Mouse (Mus musculus): ENCODE measurements at regions not wholly inside any gene's neighbourhood (a gene's known extent, or its start where the extent isn't known, plus 50 kb on each side); places are given as distances from the start of the nearest gene placed in this dataset.

- ATAC-seq (ENCODE audit: insufficient read depth), result no peak
- 78% methylated on average over 2 of the region's 2 CpGs for WGBS
- DNase-seq, result no peak
- H3K9ac ChIP-seq, result no peak overlapping the region
- H3K27me3 ChIP-seq (ENCODE audit: insufficient read depth, low read length), result no peaks in the 10 kb centered on the region
- TF ChIP-seq CTCF (IDR thresholded peaks at IDR 0.05; ENCODE audit: low read depth), result no peak
- H3K4me3 ChIP-seq (ENCODE audit: low read depth, low read length), result no peak overlapping the region
- no peaks in the 10 kb centered on the region for H3K36me3 ChIP-seq (ENCODE audit: insufficient read depth)
- H3K4me1 ChIP-seq (ENCODE audit: insufficient read depth), result no peaks in the 10 kb centered on the region
- no peak overlapping the region for H3K27ac ChIP-seq (ENCODE audit: low read depth)
- H3K9me3 ChIP-seq (ENCODE audit: low read depth, low read length), result no peaks in the 10 kb centered on the region
- no peak overlapping the region for H3K4me2 ChIP-seq
Measured at GRCm38 (mm10) chr3:49282679-49283078, 474.4 kb downstream of the Pcdh18 start.

GRCm38 (mm10) chr3:49278356-49278755, 478.8 kb downstream of the Pcdh18 start:
- Histone ChIP-seq H3K4me2 (no peak overlapping the region), H3K27me3 (ENCODE audit: insufficient read depth, low read length) (no peaks in the 10 kb centered on the region), H3K4me3 (ENCODE audit: low read depth, low read length) (no peak overlapping the region), H3K27ac (ENCODE audit: low read depth) (no peak overlapping the region), H3K4me1 (ENCODE audit: insufficient read depth) (no peaks in the 10 kb centered on the region), H3K9ac (no peak overlapping the region), H3K9me3 (ENCODE audit: low read depth, low read length) (no peaks in the 10 kb centered on the region), H3K36me3 (ENCODE audit: insufficient read depth) (no peaks in the 10 kb centered on the region)
- DNase-seq, result no peak
- WGBS, result 74% methylated on average over 1 of the region's 1 CpGs
- no peak for ATAC-seq (ENCODE audit: insufficient read depth)
- TF ChIP-seq CTCF (IDR thresholded peaks at IDR 0.05; ENCODE audit: low read depth), result no peak

- WGBS, result 76% methylated on average over 1 of the region's 1 CpGs
- Histone ChIP-seq H3K36me3 (ENCODE audit: insufficient read depth) (no peaks in the 10 kb centered on the region), H3K4me3 (ENCODE audit: low read depth, low read length) (no peak overlapping the region), H3K9me3 (ENCODE audit: low read depth, low read length) (no peaks in the 10 kb centered on the region), H3K27me3 (ENCODE audit: insufficient read depth, low read length) (no peaks in the 10 kb centered on the region), H3K4me2 (no peak overlapping the region), H3K27ac (ENCODE audit: low read depth) (no peak overlapping the region), H3K4me1 (ENCODE audit: insufficient read depth) (no peaks in the 10 kb centered on the region), H3K9ac (no peak overlapping the region)
- no peak for TF ChIP-seq CTCF (IDR thresholded peaks at IDR 0.05; ENCODE audit: low read depth)
- DNase-seq, result no peak
- no peak for ATAC-seq (ENCODE audit: insufficient read depth)
Measured at GRCm38 (mm10) chr3:49274286-49274923, 482.7 kb downstream of the Pcdh18 start.

- Histone ChIP-seq H3K4me3 (ENCODE audit: low read depth, low read length) (no peak overlapping the region), H3K36me3 (ENCODE audit: insufficient read depth) (no peaks in the 10 kb centered on the region), H3K9ac (no peak overlapping the region), H3K9me3 (ENCODE audit: low read depth, low read length) (no peaks in the 10 kb centered on the region), H3K27ac (ENCODE audit: low read depth) (no peak overlapping the region), H3K4me2 (no peak overlapping the region), H3K27me3 (ENCODE audit: insufficient read depth, low read length) (no peaks in the 10 kb centered on the region), H3K4me1 (ENCODE audit: insufficient read depth) (no peaks in the 10 kb centered on the region; the same call in 1 of the 2 replicates)
- no peak for ATAC-seq (ENCODE audit: insufficient read depth)
- WGBS, result 64% methylated on average over 2 of the region's 2 CpGs
- DNase-seq, result peak; percentile 34
- TF ChIP-seq CTCF (IDR thresholded peaks at IDR 0.05; ENCODE audit: low read depth), result peak; percentile 59
Measured at GRCm38 (mm10) chr3:49266048-49266447, 491.1 kb downstream of the Pcdh18 start.

Data from lung, embryonic 14.5 days (tissue).